Mouse (Mus musculus) liver, embryonic 11.5 days (tissue): ENCODE results near the gene Zfp879. TPM values are rescaled to one million over a fixed set of nuclear protein-coding genes. Genes with fewer than 3 reads are reported as not detected.

Source experiments
- ATAC-seq: fragments of 200-750 bp; cut with Nextera tagmentation; replicated peaks from 2 replicates; pipeline ENCODE4 v1.8.0; 2017; ENCODE audit warnings: moderate number of reproducible peaks, mild to moderate bottlenecking, moderate TSS enrichment, moderate library complexity; ENCODE audit not compliant: low FRiP score
- DNase-seq: peaks from one replicate; pipeline ENCODE4 v3.0.0-alpha.2; 2017; ENCODE audit warnings: low spot score
- H3K27ac ChIP-seq: fragments of 300-500 bp; sonication (generic); 2 replicates; pipeline ENCODE4 v1.5.1; 2014; ENCODE audit warnings: mild to moderate bottlenecking, low read depth, low read length, control low read depth
- H3K27me3 ChIP-seq: fragments of 300-500 bp; sonication (generic); replicated peaks from 2 replicates; pipeline ENCODE4 v1.6.1; 2014; ENCODE audit warnings: low read length, mixed read lengths; ENCODE audit not compliant: control insufficient read depth, insufficient read depth
- H3K36me3 ChIP-seq: fragments of 300-500 bp; sonication (generic); 2 replicates; pipeline ENCODE4 v1.6.1; 2014; ENCODE audit warnings: mild to moderate bottlenecking, low read length, moderate library complexity, mixed read lengths; ENCODE audit not compliant: control insufficient read depth, insufficient read depth
- H3K4me1 ChIP-seq: fragments of 300-500 bp; sonication (generic); replicated peaks from 2 replicates; pipeline ENCODE4 v1.6.1; 2014; ENCODE audit warnings: low read length, mixed read lengths; ENCODE audit not compliant: control insufficient read depth, insufficient read depth
- H3K4me2 ChIP-seq: fragments of 300-500 bp; sonication (generic); 2 replicates; pipeline ENCODE4 v1.6.1; 2014; ENCODE audit warnings: mild to moderate bottlenecking, control low read depth, moderate library complexity
- H3K4me3 ChIP-seq: fragments of 300-500 bp; sonication (generic); 2 replicates; pipeline ENCODE4 v1.5.1; 2014; ENCODE audit warnings: low read depth, low read length, control low read depth
- H3K9ac ChIP-seq: fragments of 300-500 bp; sonication (generic); 2 replicates; pipeline ENCODE4 v1.6.1; 2014; ENCODE audit warnings: low read depth, low read length, control low read depth
- H3K9me3 ChIP-seq: fragments of 300-500 bp; sonication (generic); 2 replicates; pipeline ENCODE4 v1.6.1; 2016; ENCODE audit warnings: low read length, inconsistent platforms, mixed read lengths; ENCODE audit not compliant: control insufficient read depth
- WGBS: fragments of 180-500 bp; shearing (Covaris S2); extraction: QIAGEN DNeasy Blood & Tissue Kit; methylation state at CpG from one replicate; pipeline ENCODE4 v1.1.7; 2014; 5-methylcytosine and 5-hydroxymethylcytosine counted together
- polyA plus RNA-seq: library from polyadenylated mRNA; unstranded; fragments of >200 nt; fragmentation: Nextera tagmentation; extraction: Ambion mirVana; gene quantifications from 2 replicates; pipeline ENCODE4 v1.2.1, GENCODE M21; 2014

The Zfp879 gene
- polyA plus RNA-seq, 1 experiment from 2014 or later, result 0.36 TPM

- Histone ChIP-seq H3K4me3 (no peak overlapping the region), H3K27ac (no peak overlapping the region), H3K36me3 (no peaks in the 10 kb centered on the region), H3K4me2 (no peak overlapping the region), H3K27me3 (no peaks in the 10 kb centered on the region), H3K9ac (no peak overlapping the region), H3K4me1 (no peaks in the 10 kb centered on the region), H3K9me3 (no peaks in the 10 kb centered on the region)
- DNase-seq (no peak), ATAC-seq (no peak)
Measured at GRCm38 (mm10) chr11:50798836-50799235, 42.5 kb downstream of the Zfp879 start.

- Histone ChIP-seq H3K4me1 (no peaks in the 10 kb centered on the region), H3K9me3 (no peaks in the 10 kb centered on the region), H3K4me3 (no peak overlapping the region), H3K4me2 (no peak overlapping the region), H3K36me3 (no peaks in the 10 kb centered on the region), H3K27me3 (no peaks in the 10 kb centered on the region), H3K27ac (no peak overlapping the region), H3K9ac (no peak overlapping the region)
- 78% methylated on average over 11 of the region's 11 CpGs for WGBS
- DNase-seq (no peak), ATAC-seq (no peak)
Measured at GRCm38 (mm10) chr11:50797674-50798073, 43.7 kb downstream of the Zfp879 start.

Other genes starting within 250 kb of the Zfp879 start
- 3.4 and 4.2 TPM in 2 replicates for gene Adamts2, start 239.5 kb downstream of the Zfp879 start, polyA plus RNA-seq
- 9.8 and 11.2 TPM in 2 replicates for gene Zfp354c, start 13.8 kb downstream of the Zfp879 start, polyA plus RNA-seq
- gene Grm6, start 9.1 kb upstream of the Zfp879 start, polyA plus RNA-seq, result 0.12 TPM in 1 of 2 replicates, not detected in the other
- 2.8 and 4.0 TPM in 2 replicates for gene Zfp454, start 46.1 kb upstream of the Zfp879 start, polyA plus RNA-seq
- 10.0 and 10.6 TPM in 2 replicates for gene Zfp2, start 74.6 kb upstream of the Zfp879 start, polyA plus RNA-seq
- gene Zfp354b, start 90.1 kb upstream of the Zfp879 start, polyA plus RNA-seq, result 0.47 and 0.51 TPM in 2 replicates
- not detected in 2 replicates for gene 4933414I15Rik, start 102.2 kb upstream of the Zfp879 start, polyA plus RNA-seq
- gene Prop1, start 112.2 kb upstream of the Zfp879 start, polyA plus RNA-seq, result not detected in 2 replicates
- not detected in 2 replicates for gene Olfr1378, start 125.0 kb upstream of the Zfp879 start, polyA plus RNA-seq
- not detected in 2 replicates for gene Olfr1377, start 140.4 kb upstream of the Zfp879 start, polyA plus RNA-seq
- gene Olfr51, start 162.0 kb upstream of the Zfp879 start, polyA plus RNA-seq, result not detected in 2 replicates
- not detected in 2 replicates for gene Olfr54, start 172.7 kb upstream of the Zfp879 start, polyA plus RNA-seq
- not detected in 2 replicates for gene Olfr1375, start 206.6 kb upstream of the Zfp879 start, polyA plus RNA-seq
- 4.1 and 4.5 TPM in 2 replicates for gene Zfp354a, start 217.7 kb upstream of the Zfp879 start, polyA plus RNA-seq